ENCODE assay signal across 28 mouse cellular contexts in genomic region chr5:23948071-23948470, GRCm38 (mm10).
"Had no signal": no experiment of that assay in that cellular context is flagged by ENCODE, and none has a peak within 500 bp of the region (broad histone marks: within the 10 kb centered on the region; RNA-seq: fewer than 3 reads in every experiment).

No protein-coding gene starts in this region.

- H3K27ac ChIP-seq: limb, embryonic 10.5 days; limb, embryonic 12.5 days; limb, embryonic 13.5 days; limb, embryonic 15.5 days; liver, embryonic 12.5 days; liver, embryonic 13.5 days; liver, embryonic 14.5 days; liver, embryonic 15.5 days; lung, embryonic 15.5 days; macrophage; midbrain, embryonic 10.5 days; midbrain, embryonic 12.5 days; midbrain, embryonic 13.5 days; midbrain, embryonic 15.5 days; neural tube, embryonic 12.5 days had no signal

- H3K27me3 ChIP-seq: limb, embryonic 12.5 days; limb, embryonic 13.5 days; limb, embryonic 15.5 days; lung, embryonic 15.5 days; megakaryocyte, embryonic 14.5 days; midbrain, embryonic 12.5 days; midbrain, embryonic 13.5 days; midbrain, embryonic 15.5 days; neural tube, embryonic 12.5 days had no signal

- DNase-seq: left cerebral cortex, postnatal 4 days; liver; liver, embryonic 13.5 days; liver, postnatal 0 days; lung, adult 18-20 months; lung, adult 2 months; lung, embryonic 14.5 days; lung, postnatal 10 days; lung, postnatal 14 days; lung, postnatal 36 days; lung, postnatal 4 days; midbrain, embryonic 14.5 days had no signal

- H3K4me1 ChIP-seq: limb, embryonic 10.5 days; limb, embryonic 12.5 days; limb, embryonic 13.5 days; limb, embryonic 15.5 days; liver, embryonic 12.5 days; liver, embryonic 13.5 days; liver, embryonic 15.5 days; lung, embryonic 15.5 days; midbrain, embryonic 10.5 days; midbrain, embryonic 12.5 days; midbrain, embryonic 13.5 days; midbrain, embryonic 15.5 days; neural tube, embryonic 12.5 days had no signal

- H3K4me3 ChIP-seq: limb, embryonic 10.5 days; limb, embryonic 12.5 days; limb, embryonic 13.5 days; limb, embryonic 15.5 days; liver, embryonic 12.5 days; liver, embryonic 13.5 days; liver, embryonic 15.5 days; lung, embryonic 15.5 days; megakaryocyte, embryonic 14.5 days; midbrain, embryonic 10.5 days; midbrain, embryonic 12.5 days; midbrain, embryonic 13.5 days; midbrain, embryonic 15.5 days; myocyte; neural tube, embryonic 12.5 days had no signal

- H3K36me3 ChIP-seq: limb, embryonic 10.5 days; limb, embryonic 12.5 days; limb, embryonic 13.5 days; limb, embryonic 15.5 days; liver, embryonic 12.5 days; liver, embryonic 13.5 days; liver, embryonic 15.5 days; lung, embryonic 15.5 days; midbrain, embryonic 10.5 days; midbrain, embryonic 12.5 days; midbrain, embryonic 13.5 days; midbrain, embryonic 15.5 days; neural tube, embryonic 12.5 days had no signal

- H3K9ac ChIP-seq: limb, embryonic 12.5 days; limb, embryonic 13.5 days; limb, embryonic 15.5 days; liver, embryonic 12.5 days; liver, embryonic 13.5 days; liver, embryonic 14.5 days; liver, embryonic 15.5 days; liver, postnatal 0 days; lung, embryonic 14.5 days; lung, embryonic 15.5 days; midbrain, embryonic 12.5 days; midbrain, embryonic 13.5 days; midbrain, embryonic 15.5 days; neural tube, embryonic 12.5 days had no signal
